Mouse (Mus musculus) kidney, postnatal 0 days (tissue): ENCODE data around the gene Jund. TPM values are rescaled to one million over a fixed set of nuclear protein-coding genes. Genes with fewer than 3 reads are reported as not detected.

Source experiments
- ATAC-seq: fragments of 200-750 bp; cut with Nextera tagmentation; replicated peaks from 2 replicates; pipeline ENCODE4 v1.8.0; 2017; ENCODE audit warnings: low read depth, moderate number of reproducible peaks, moderate TSS enrichment, moderate library complexity; ENCODE audit not compliant: low FRiP score
- DNase-seq: peaks from one replicate; pipeline ENCODE4 v3.0.0-alpha.2; 2016; ENCODE audit warnings: low spot score
- H3K27ac ChIP-seq: fragments of 300-500 bp; sonication (generic); 2 replicates; pipeline ENCODE4 v1.5.1; 2014; ENCODE audit warnings: mild to moderate bottlenecking
- H3K27me3 ChIP-seq: fragments of 300-500 bp; sonication (generic); 2 replicates; pipeline ENCODE4 v1.6.1; 2014; ENCODE audit warnings: low read length, mixed read lengths; ENCODE audit not compliant: insufficient read depth
- H3K36me3 ChIP-seq: fragments of 300-500 bp; sonication (generic); 2 replicates; pipeline ENCODE4 v1.6.1; 2014; ENCODE audit warnings: low read length, mixed read lengths; ENCODE audit not compliant: insufficient read depth
- H3K4me1 ChIP-seq: fragments of 300-500 bp; sonication (generic); replicated peaks from 2 replicates; pipeline ENCODE4 v1.6.1; 2014; ENCODE audit warnings: antibody characterized with exemption, low read length, mixed read lengths; ENCODE audit not compliant: insufficient read depth
- H3K4me2 ChIP-seq: fragments of 300-500 bp; sonication (generic); 2 replicates; pipeline ENCODE4 v1.6.1; 2014; ENCODE audit warnings: mild to moderate bottlenecking, low read length, moderate library complexity, mixed read lengths
- H3K4me3 ChIP-seq: fragments of 300-500 bp; sonication (generic); replicated peaks from 2 replicates; pipeline ENCODE4 v1.5.1; 2014; ENCODE audit warnings: low read depth, low read length
- H3K9ac ChIP-seq: fragments of 300-500 bp; sonication (generic); 2 replicates; pipeline ENCODE4 v1.6.1; 2014; ENCODE audit warnings: low read depth, low read length
- H3K9me3 ChIP-seq: fragments of 300-500 bp; sonication (generic); replicated peaks from 2 replicates; pipeline ENCODE4 v1.6.1; 2016; ENCODE audit warnings: low read length, inconsistent platforms, mixed read lengths
- CTCF ChIP-seq: IDR thresholded peaks from 2 replicates; pipeline ENCODE4 v1.5.1; 2016; ENCODE audit warnings: antibody characterized with exemption, low read depth, mild to moderate bottlenecking, moderate library complexity
- WGBS: fragments of 180-500 bp; shearing (Covaris S2); extraction: QIAGEN DNeasy Blood & Tissue Kit; methylation state at CpG from one replicate; pipeline ENCODE4 v1.1.7; 2014; 5-methylcytosine and 5-hydroxymethylcytosine counted together
- polyA plus RNA-seq: library from polyadenylated mRNA; unstranded; fragments of >200 nt; fragmentation: Nextera tagmentation; extraction: Ambion mirVana; gene quantifications from 2 replicates; pipeline ENCODE4 v1.2.1, GENCODE M21; 2015

Jund gene
- polyA plus RNA-seq, 1 experiment from 2014 or later: 98.1 TPM

DNA sequence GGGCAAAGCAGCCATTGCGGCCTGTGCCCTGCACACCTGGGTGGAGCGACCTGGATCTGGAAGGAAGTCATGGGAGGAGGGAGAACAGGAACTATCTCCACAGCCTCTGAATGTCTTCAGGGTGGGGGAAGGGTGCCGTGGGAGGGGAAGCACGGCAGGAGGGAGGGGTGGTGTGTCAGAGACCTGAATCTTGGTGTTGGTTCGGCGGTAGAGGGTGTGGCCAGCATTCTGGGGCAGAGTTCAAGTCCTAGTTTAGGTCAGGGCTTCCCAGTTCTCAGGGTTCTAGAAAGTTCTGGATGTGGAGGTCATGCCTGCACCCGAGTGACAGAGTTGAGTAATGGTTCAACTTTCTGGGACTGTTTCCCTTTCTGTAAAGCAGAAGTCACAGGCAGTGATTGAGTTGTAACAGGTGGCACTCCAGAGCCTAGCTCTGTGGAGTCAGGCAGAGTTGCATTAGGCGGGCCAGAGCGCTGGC, 21.1 kb downstream of the Jund start:
- Histone ChIP-seq H3K36me3 (no peaks in the 10 kb centered on the region), H3K9ac (no peak overlapping the region), H3K9me3 (no peaks in the 10 kb centered on the region), H3K27ac (no peak overlapping the region), H3K4me1 (no peaks in the 10 kb centered on the region), H3K4me2 (no peak overlapping the region), H3K4me3 (no peak overlapping the region), H3K27me3 (no peaks in the 10 kb centered on the region)
- ATAC-seq: no peak
- TF ChIP-seq CTCF: no peak
- 43% methylated on average over 9 of the region's 9 CpGs for WGBS
- no peak for DNase-seq

DNA sequence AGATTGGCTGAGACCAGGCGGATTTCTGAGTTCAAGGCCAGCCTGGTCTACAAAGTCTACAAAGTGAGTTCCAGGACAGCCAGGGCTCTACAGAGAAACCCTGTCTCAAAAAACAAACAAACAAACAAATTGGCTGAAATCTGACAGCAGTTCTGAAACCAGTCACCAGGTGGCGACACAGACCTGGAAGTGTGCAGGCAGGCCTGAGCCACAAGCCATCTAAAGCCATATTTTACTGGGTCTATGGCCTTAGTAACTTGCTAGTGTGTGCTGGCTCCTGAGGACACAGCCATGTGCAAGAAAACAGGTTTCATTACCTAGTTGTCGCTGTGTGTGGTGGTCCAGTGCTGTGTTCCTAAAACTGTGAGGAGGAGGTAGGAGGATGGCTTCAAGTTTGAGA, 22.0 kb downstream of the Jund start:
- H3K4me3 ChIP-seq: no peak overlapping the region
- 3% methylated on average over 3 of the region's 3 CpGs for WGBS
- H3K9me3 ChIP-seq: no peaks in the 10 kb centered on the region
- H3K9ac ChIP-seq: 0 out of 2 replicates have a peak overlapping the region, but pooled peaks have one; percentile 37
- no peak overlapping the region for H3K4me2 ChIP-seq
- H3K4me1 ChIP-seq: no peaks in the 10 kb centered on the region
- peak; percentile 79 for DNase-seq
- H3K27ac ChIP-seq: no peak overlapping the region
- no peaks in the 10 kb centered on the region for H3K36me3 ChIP-seq
- no peaks in the 10 kb centered on the region for H3K27me3 ChIP-seq
- no peak for ATAC-seq
- TF ChIP-seq CTCF: peak; percentile 98

DNA sequence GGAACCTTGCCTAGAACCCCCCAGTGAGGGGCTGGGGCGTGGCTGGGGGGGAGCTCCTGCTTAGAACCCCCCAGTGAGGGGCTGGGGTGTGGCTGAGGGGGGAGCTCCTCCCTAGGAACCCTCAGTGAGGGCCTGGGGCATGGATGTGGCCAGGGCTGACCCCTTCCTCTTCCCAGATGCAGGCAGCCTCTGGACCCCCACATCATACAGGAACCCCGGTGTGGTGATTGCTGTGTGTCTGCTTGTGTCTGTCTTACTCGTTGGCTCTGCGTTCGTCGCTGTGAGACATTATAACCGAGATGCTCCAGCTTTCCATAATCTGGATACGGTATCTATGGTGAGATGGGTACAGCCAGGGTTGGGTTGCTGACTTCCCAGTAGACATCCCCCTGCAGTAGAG, 22.9 kb downstream of the Jund start:
- H3K4me2 ChIP-seq: no peak overlapping the region
- no peak overlapping the region for H3K4me3 ChIP-seq
- no peak for TF ChIP-seq CTCF
- DNase-seq (no peak), ATAC-seq (no peak)
- no peaks in the 10 kb centered on the region for H3K4me1 ChIP-seq
- no peaks in the 10 kb centered on the region for H3K27me3 ChIP-seq
- H3K9ac ChIP-seq: no peak overlapping the region
- no peaks in the 10 kb centered on the region for H3K9me3 ChIP-seq
- WGBS: 89% methylated on average over 8 of the region's 8 CpGs
- H3K36me3 ChIP-seq: no peaks in the 10 kb centered on the region
- H3K27ac ChIP-seq: no peak overlapping the region

DNA sequence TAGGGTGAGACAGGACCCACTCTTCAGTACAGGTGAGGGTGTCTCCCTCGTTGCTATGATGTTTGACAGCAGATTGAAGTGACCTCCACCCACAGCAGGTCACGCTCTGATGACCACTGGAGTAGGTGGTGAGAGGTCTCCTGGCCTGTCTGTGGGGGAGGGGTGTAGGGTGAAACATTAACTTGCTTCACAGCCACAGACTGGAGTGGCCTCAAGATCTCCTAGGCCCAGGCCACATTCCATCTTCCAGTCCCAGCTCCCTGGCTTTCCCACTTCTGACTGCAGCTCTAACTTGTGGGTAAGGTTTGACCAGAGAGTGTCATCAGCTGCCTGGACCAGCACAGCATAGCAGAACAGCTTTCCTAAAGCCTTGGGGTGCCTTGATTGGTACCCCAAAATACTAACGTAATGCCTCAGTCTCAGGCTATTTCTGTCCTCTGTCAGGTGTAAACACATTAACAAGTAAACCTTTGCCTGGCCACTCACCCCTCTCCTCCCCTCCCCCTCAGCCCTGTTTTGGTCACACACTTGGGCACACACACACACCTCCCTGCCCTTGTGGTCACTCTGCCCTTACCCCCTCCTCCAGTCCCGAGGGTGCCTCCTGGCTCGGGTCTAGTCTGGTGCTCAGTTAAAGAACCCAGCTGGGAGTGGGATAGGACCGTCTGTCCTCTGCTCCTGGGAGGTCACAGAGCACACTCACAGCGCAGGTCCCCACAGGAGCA, 24.9 kb downstream of the Jund start, which contains the start of gene Pde4c:
Gene Pde4c (plus strand): TSS at position 235 of the 725 bp plus-strand sequence.
- no peaks in the 10 kb centered on the region for H3K36me3 ChIP-seq
- H3K9ac ChIP-seq: peak within 1 kb of the TSS; percentile 38; the same call in 1 of the 2 replicates
- ATAC-seq: peak; percentile 91
- H3K4me2 ChIP-seq: peak within 1 kb of the TSS; percentile 46
- peak; percentile 50 for DNase-seq
- H3K27me3 ChIP-seq: no peaks in the 10 kb centered on the region
- TF ChIP-seq CTCF: no peak
- WGBS: 41% methylated on average over 7 of the region's 7 CpGs
- H3K4me3 ChIP-seq: no peak within 1 kb of the TSS; the same call in 1 of the 2 replicates
- no peaks in the 10 kb centered on the region for H3K9me3 ChIP-seq
- no peaks in the 10 kb centered on the region for H3K4me1 ChIP-seq
- peak within 1 kb of the TSS; percentile 97 for H3K27ac ChIP-seq

DNA sequence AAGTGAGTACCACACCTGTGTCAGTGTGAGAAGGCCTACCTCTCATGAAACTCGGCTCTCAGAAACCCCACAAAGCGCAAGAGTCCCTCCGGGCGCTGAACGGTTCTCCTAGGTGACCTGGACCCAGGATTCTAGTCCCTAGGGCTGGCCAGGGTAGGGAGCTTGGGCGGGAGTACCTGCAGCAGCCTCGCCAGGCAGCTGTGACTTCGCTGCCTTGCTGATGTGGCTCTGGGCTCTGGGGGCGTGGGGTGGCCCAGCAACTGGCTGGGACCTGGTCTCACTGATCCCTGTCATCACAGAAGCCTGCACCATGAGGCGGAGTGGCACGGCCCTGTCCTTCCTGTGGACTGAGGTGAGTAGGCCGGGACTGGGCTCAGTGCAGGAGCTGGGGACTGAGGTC, 25.5 kb downstream of the Jund start:
- H3K4me1 ChIP-seq: no peaks in the 10 kb centered on the region
- ATAC-seq (peak; percentile 6; the same call in 1 of the 2 replicates), DNase-seq (no peak)
- no peaks in the 10 kb centered on the region for H3K9me3 ChIP-seq
- H3K27me3 ChIP-seq: no peaks in the 10 kb centered on the region
- H3K36me3 ChIP-seq: no peaks in the 10 kb centered on the region
- WGBS: 58% methylated on average over 12 of the region's 12 CpGs
- peak overlapping the region; percentile 46 for H3K4me2 ChIP-seq
- TF ChIP-seq CTCF: no peak
- H3K4me3 ChIP-seq: no peak overlapping the region; the same call in 1 of the 2 replicates
- H3K27ac ChIP-seq: peak overlapping the region; percentile 97
- H3K9ac ChIP-seq: peak overlapping the region; percentile 38; the same call in 1 of the 2 replicates

DNA sequence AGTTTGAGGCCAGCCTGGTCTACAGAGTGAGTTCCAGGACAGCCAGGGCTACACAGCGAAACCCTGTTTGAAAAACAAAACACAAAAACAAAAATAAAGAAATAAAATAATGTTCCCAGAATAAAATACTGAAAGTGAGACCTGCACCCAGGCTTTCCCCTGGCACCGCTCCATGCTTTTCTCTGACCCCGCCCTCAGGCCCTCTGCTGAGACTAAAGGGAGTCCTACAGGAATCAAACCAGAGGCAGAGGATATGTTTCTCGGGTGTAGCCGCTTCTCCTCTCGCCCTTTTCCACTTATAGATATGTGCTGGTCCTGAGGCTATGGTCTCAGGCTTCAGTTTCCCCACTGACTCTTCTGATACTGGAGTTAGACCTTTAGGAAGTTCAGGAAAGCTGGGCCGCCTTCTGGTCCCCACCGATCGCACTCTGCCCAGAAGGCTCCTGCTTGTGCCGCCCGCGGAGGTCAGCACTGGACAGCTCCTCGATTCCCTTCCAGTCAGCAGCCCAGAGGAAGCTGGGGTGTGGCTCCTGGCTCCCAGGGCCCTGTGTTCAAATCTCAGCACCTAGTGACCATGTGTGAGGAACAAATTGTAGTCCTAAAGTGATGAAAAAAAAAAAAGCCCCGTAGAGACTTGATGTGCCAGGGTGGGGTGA, 27.2 kb downstream of the Jund start:
- 27% methylated on average over 14 of the region's 14 CpGs for WGBS
- H3K27ac ChIP-seq: no peak overlapping the region
- no peak overlapping the region for H3K9ac ChIP-seq

More for the DNA sequence above, 27.2 kb downstream of the Jund start:
- no peaks in the 10 kb centered on the region for H3K9me3 ChIP-seq
- H3K4me2 ChIP-seq: no peak overlapping the region
- H3K4me1 ChIP-seq: peaks cover 6% of the 10 kb centered on the region; the same call in 1 of the 2 replicates
- DNase-seq (peak; percentile 56), ATAC-seq (no peak)
- TF ChIP-seq CTCF: no peak
- peaks cover 3% of the 10 kb centered on the region; the same call in 1 of the 2 replicates for H3K27me3 ChIP-seq
- no peaks in the 10 kb centered on the region for H3K36me3 ChIP-seq
- H3K4me3 ChIP-seq: no peak overlapping the region
